In genomic region chr2:129947847-129948553, GRCm38 (mm10) we compare ENCODE assay signal across 9 mouse cellular contexts.
DNase-seq lines count a peak whose midpoint lies in the region; ATAC-seq and TF ChIP-seq lines count a peak whose summit lies in the region.
"Had no signal": no experiment of that assay in that cellular context is flagged by ENCODE, and none has a peak within 500 bp of the region (broad histone marks: within the 10 kb centered on the region; RNA-seq: fewer than 3 reads in every experiment).

No protein-coding gene starts in this region.

- no peak for DNase-seq in heart, postnatal 36 days
- peak; percentile 61 for DNase-seq in R1 (ENCODE audit: low read depth, low spot score)
- no peak for DNase-seq in cerebellum, adult 2 months
- no peak for DNase-seq in B cell, adult 2 months

- TF ChIP-seq CTCF in cerebellum, adult 2 months (IDR thresholded peaks at IDR 0.05; ENCODE audit: borderline replicate concordance, insufficient read depth, low read depth, low read length) = no peak

- no peak for TF ChIP-seq POLR2A in cerebellum, adult 2 months (IDR thresholded peaks at IDR 0.05; ENCODE audit: borderline replicate concordance, insufficient read depth, low read length)

- H3K4me1 ChIP-seq in heart, embryonic 11.5 days (ENCODE audit: control insufficient read depth, insufficient read depth, low read length) = no peaks in the 10 kb centered on the region
- H3K4me1 ChIP-seq in hindbrain, embryonic 13.5 days (replicated peaks) = peaks cover 8% of the 10 kb centered on the region
- H3K4me1 ChIP-seq in cerebellum, adult 2 months (ENCODE audit: control insufficient read depth, insufficient read depth, low read length) = no peaks in the 10 kb centered on the region

- no peaks in the 10 kb centered on the region for H3K36me3 ChIP-seq in heart, embryonic 11.5 days (ENCODE audit: control insufficient read depth, insufficient read depth, low read length)
- H3K36me3 ChIP-seq in hindbrain, embryonic 13.5 days = no peaks in the 10 kb centered on the region

- peak overlapping the region; percentile 63; the same call in 1 of the 2 replicates for H3K9ac ChIP-seq in heart, embryonic 11.5 days (ENCODE audit: low read depth, low read length)
- H3K9ac ChIP-seq in hindbrain, embryonic 13.5 days = peak overlapping the region; percentile 56

- no peak; the same call in 1 of the 2 replicates for ATAC-seq in heart, embryonic 11.5 days (replicated peaks; ENCODE audit: insufficient number of reproducible peaks, low FRiP score, low TSS enrichment)
- ATAC-seq in hindbrain, embryonic 13.5 days (ENCODE audit: low FRiP score) = no peak
- 0 out of 2 replicates have a peak, but pooled peaks have one; percentile 14 for ATAC-seq in megakaryocyte progenitor cell, adult 5-6 weeks (replicated peaks; ENCODE audit: poor library complexity)
- ATAC-seq in activated CD4-positive, CD25-positive, alpha-beta regulatory T cell, adult 4 months = no peak

- peak overlapping the region; percentile 61 for H3K4me2 ChIP-seq in heart, embryonic 11.5 days
- peak overlapping the region; percentile 41 for H3K4me2 ChIP-seq in hindbrain, embryonic 13.5 days

- H3K27me3 ChIP-seq in heart, embryonic 11.5 days (ENCODE audit: control insufficient read depth, insufficient read depth, low read length) = no peaks in the 10 kb centered on the region
- no peaks in the 10 kb centered on the region for H3K27me3 ChIP-seq in hindbrain, embryonic 13.5 days
- H3K27me3 ChIP-seq in cerebellum, adult 2 months (ENCODE audit: control insufficient read depth, insufficient read depth, low read length) = no peaks in the 10 kb centered on the region

- 44% methylated on average over 20 of the region's 20 CpGs for WGBS in heart, embryonic 11.5 days (ENCODE audit: insufficient replicate concordance)
- WGBS in hindbrain, embryonic 13.5 days = 44% methylated on average over 20 of the region's 20 CpGs
- WGBS in cerebellum, adult 2 months = 23% methylated on average over 20 of the region's 20 CpGs

- H3K27ac ChIP-seq in heart, embryonic 11.5 days (ENCODE audit: low read depth, low read length) = peak overlapping the region; percentile 58
- H3K27ac ChIP-seq in hindbrain, embryonic 13.5 days = no peak overlapping the region
- H3K27ac ChIP-seq in cerebellum, adult 2 months (ENCODE audit: insufficient read depth, low read length) = no peak overlapping the region
- H3K27ac ChIP-seq: macrophage had no signal

- peak overlapping the region; percentile 30 for H3K4me3 ChIP-seq in heart, embryonic 11.5 days (ENCODE audit: low read depth, low read length)
- peak overlapping the region; percentile 7 for H3K4me3 ChIP-seq in hindbrain, embryonic 13.5 days
- H3K4me3 ChIP-seq in cerebellum, adult 2 months (replicated peaks; ENCODE audit: insufficient read depth, low read depth, low read length) = no peak overlapping the region

- intact Hi-C loops in heart, postnatal 36 days (cut with DNase I) = no loop called here

- H3K9me3 ChIP-seq in heart, embryonic 11.5 days (replicated peaks; ENCODE audit: control insufficient read depth, low read length) = no peaks in the 10 kb centered on the region; the same call in 1 of the 2 replicates
- no peaks in the 10 kb centered on the region for H3K9me3 ChIP-seq in hindbrain, embryonic 13.5 days
